Mouse (Mus musculus) embryonic fibroblast, embryonic 13.5 days (primary cell): ENCODE results near the gene Foxp1. TPM values are rescaled to one million over a fixed set of nuclear protein-coding genes. Genes with fewer than 3 reads are reported as not detected.
A peak's percentile ranks its signal among the peaks of the same experiment; 100 is the strongest.

Experiments used
- H3K27ac ChIP-seq: 2 replicates; pipeline ENCODE4 v1.5.1; 2012; ENCODE audit warnings: low read length, control low read depth, inconsistent platforms; ENCODE audit not compliant: insufficient read depth
- H3K4me1 ChIP-seq: 2 replicates; pipeline ENCODE4 v1.6.1; 2011; ENCODE audit warnings: low read length; ENCODE audit not compliant: control insufficient read depth, insufficient read depth
- H3K4me3 ChIP-seq: 2 replicates; pipeline ENCODE4 v1.5.1; 2011; ENCODE audit warnings: mild to moderate bottlenecking, control low read depth, low read length; ENCODE audit not compliant: insufficient read depth
- CTCF ChIP-seq: IDR thresholded peaks from 2 replicates; pipeline ENCODE4 v1.5.1; 2011; ENCODE audit warnings: mild to moderate bottlenecking, control low read depth, low read length, moderate library complexity, borderline replicate concordance; ENCODE audit not compliant: insufficient read depth
- POLR2A ChIP-seq: IDR thresholded peaks from 2 replicates; pipeline ENCODE4 v1.6.1; 2011; ENCODE audit warnings: low read depth, mild to moderate bottlenecking, control low read depth, low read length, moderate library complexity
- polyA plus RNA-seq: library from polyadenylated mRNA; stranded (reverse); fragments of >200 nt; gene quantifications from 2 replicates; pipeline ENCODE4 v1.2.4, GENCODE M21; 2011; ENCODE audit warnings: low read depth; ENCODE audit not compliant: missing spikeins, insufficient read length

The Foxp1 gene
- polyA plus RNA-seq, 1 experiment: 137 TPM

DNA sequence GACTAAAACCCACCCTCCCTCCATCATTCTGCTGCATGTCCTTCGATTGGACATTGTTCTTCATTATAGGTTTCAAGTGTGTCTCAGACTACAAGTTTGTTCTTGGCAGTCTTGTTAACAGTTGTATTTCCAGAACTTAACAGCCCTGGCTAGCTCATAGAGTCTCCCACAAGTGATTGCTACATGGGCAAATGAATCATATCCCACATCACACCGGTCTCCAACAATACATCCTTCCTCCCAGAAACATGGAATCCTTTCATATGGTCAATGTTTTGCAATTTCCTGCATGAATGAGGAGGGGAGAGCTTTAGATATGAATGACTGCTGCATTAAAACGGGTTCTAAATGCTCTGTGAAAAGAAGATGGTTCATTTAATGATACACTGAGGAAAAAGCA, 178.7 kb downstream of the Foxp1 start:
- peaks cover 8% of the 10 kb centered on the region; the same call in 1 of the 2 replicates for H3K4me1 ChIP-seq
- TF ChIP-seq POLR2A: no peak
- no peak for TF ChIP-seq CTCF
- H3K27ac ChIP-seq: peak overlapping the region; percentile 72
- no peak overlapping the region for H3K4me3 ChIP-seq

DNA sequence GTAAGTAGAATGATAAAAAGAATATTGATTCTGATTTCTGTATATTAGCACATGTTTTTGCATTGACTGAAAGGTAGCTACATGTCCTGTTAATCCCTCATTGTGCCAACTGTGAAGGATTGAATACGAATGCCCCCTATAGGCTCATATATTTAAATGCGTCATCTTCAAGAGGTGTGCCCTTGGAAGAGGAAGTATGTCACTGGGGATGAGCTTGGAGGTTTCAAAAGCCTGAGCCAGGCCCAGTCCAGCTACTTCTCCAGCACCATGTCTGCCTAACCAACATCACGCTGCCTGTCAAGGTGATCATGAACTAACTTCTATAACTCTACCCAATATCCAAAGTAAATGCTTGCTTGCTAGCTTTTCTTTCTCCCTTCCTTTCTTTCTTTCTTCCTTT, 180.1 kb downstream of the Foxp1 start:
- TF ChIP-seq CTCF (no peak), POLR2A (no peak)
- no peak overlapping the region for H3K4me3 ChIP-seq
- H3K27ac ChIP-seq: no peak overlapping the region
- peaks cover 7% of the 10 kb centered on the region for H3K4me1 ChIP-seq

DNA sequence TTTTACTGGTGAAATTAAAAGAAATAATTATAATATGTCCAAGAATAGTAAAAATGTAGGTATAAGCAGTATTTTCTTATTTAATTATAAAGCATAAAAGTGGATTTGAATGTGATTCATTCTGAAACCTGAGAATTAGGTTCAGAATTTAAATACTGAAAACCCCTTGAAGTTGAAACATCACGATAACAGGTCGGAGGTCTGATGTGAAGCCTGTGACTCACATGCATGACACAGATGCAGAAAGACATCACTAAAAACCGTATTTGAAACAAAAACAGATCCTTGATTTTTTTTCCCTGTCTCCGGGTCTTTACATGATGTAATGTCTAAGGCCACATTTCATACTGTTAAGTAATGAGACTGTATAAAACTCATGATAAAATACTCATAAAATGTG, 181.6 kb downstream of the Foxp1 start:
- TF ChIP-seq POLR2A (no peak), CTCF (no peak)
- Histone ChIP-seq H3K27ac (no peak overlapping the region), H3K4me3 (no peak overlapping the region), H3K4me1 (peaks cover 9% of the 10 kb centered on the region)

DNA sequence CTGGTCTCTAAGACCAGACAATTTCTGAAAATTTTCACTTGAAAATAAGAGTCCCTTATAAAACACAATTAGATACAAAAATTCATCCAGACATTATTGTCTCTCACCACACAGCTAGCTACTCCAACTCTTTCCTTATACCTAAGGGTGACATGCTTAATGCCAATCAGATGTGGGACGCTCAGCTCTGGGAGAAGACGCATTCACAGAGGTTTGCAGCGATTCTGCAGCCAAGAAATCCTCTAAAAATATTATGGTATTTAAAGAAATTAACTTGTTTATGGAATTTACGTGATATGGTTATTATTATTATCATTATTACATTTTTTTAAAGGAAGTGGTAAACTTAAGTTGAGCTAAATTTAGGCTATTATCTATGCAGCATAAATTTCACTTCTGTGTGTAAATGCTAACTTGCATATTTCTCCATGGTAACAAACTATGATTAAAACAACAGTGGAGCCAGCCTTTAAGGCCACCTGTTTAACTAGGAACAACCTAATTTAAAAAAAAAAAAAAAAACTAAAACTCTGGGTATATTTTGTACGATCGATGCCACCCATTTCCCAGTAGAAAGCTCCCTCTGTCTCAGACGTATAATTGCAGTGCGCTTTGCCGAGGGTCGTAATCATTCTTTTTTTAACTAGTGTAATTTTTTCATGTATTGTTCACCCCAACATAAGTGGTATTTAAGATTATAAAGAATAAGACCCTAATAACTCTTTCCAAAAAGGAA, 182.4 kb downstream of the Foxp1 start:
- TF ChIP-seq POLR2A (no peak), CTCF (no peak)

DNA sequence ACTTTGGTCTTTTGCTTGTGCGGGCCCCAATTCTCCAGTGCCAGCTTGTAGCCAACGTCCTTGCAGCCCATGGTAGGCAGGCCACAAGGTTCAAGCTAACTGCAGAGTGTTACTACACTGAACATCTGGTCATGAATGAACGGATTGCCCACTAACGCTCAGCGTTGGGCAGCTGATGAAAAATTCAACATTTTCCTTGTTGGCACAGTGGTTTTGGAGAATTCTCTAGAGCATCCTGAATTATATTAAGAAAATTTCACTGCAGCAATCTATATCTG, 183.2 kb downstream of the Foxp1 start:
- 0 out of 2 replicates have a peak overlapping the region, but pooled peaks have one; percentile 10 for H3K27ac ChIP-seq
- H3K4me1 ChIP-seq: peaks cover 9% of the 10 kb centered on the region
- no peak for TF ChIP-seq CTCF
- H3K4me3 ChIP-seq: no peak overlapping the region

More for the DNA sequence above, 182.4 kb downstream of the Foxp1 start:
- Histone ChIP-seq H3K27ac (no peak overlapping the region), H3K4me3 (no peak overlapping the region), H3K4me1 (peaks cover 9% of the 10 kb centered on the region)

- Histone ChIP-seq H3K27ac (no peak overlapping the region), H3K4me1 (peaks cover 8% of the 10 kb centered on the region), H3K4me3 (no peak overlapping the region)
- TF ChIP-seq POLR2A: no peak
- TF ChIP-seq CTCF: no peak
Observed at GRCm38 (mm10) chr6:99338593-99339342, 183.8 kb downstream of the Foxp1 start.

DNA sequence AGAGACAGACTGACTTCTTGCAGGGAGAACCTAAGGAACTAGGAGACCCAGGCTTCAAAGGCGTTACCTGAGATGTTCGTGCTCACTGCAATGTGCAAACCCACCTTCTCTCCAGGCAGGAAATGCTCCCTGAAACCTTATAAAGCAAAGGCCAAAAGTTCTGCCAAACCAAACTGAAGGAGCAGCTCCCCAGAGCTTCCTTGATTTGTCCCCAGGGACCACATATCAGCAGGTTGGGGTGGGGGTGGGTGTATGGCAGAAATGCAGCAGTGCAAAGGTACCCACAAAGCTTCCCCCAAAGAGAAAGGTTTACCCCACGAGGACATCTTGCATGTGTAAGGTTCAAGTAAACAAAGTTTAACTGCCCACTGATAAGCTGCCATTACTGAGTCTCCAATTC, 184.3 kb downstream of the Foxp1 start:
- Histone ChIP-seq H3K4me3 (no peak overlapping the region), H3K4me1 (peaks cover 5% of the 10 kb centered on the region), H3K27ac (no peak overlapping the region)
- TF ChIP-seq CTCF (no peak), POLR2A (no peak)

DNA sequence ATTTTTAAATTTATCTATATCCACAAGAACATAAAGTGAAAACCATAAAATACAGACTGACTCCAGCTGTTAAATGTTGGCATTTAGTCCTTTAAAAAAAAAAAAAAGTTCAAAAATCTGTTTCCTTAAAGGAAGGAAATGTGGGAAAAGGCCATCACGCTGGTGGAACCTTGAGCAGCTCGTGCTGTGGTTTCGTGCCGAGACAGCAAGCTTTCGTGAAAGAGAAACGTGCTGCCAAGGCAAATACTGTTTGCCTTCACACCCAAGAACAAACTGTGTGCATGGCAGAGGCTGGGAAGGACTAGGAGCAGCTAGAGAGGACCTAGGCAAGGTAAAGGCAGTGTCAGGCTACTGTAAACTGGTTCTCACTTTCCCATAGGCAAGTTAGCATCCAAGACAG, 184.9 kb downstream of the Foxp1 start:
- H3K27ac ChIP-seq: no peak overlapping the region
- TF ChIP-seq CTCF: no peak
- TF ChIP-seq POLR2A: no peak
- H3K4me1 ChIP-seq: peaks cover 5% of the 10 kb centered on the region
- H3K4me3 ChIP-seq: no peak overlapping the region

DNA sequence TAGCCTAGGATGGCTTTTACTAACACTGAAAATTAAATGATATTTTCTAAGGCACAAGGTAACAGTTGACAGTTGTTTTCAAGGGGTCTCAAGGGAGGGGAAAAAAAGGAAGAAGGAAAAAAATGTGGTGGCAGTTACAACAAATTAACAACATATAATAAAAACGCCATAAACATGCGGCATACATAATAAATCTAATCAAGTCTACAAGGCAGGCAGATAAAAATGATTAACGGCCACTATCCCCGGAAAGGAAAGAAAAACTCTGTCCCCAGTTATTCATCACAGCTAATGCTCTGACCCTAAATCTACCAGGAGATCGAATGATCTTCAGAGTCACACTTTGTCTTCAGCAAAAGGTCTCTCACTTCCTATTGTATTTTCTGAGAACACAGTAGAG, 186.3 kb downstream of the Foxp1 start:
- H3K27ac ChIP-seq: no peak overlapping the region

DNA sequence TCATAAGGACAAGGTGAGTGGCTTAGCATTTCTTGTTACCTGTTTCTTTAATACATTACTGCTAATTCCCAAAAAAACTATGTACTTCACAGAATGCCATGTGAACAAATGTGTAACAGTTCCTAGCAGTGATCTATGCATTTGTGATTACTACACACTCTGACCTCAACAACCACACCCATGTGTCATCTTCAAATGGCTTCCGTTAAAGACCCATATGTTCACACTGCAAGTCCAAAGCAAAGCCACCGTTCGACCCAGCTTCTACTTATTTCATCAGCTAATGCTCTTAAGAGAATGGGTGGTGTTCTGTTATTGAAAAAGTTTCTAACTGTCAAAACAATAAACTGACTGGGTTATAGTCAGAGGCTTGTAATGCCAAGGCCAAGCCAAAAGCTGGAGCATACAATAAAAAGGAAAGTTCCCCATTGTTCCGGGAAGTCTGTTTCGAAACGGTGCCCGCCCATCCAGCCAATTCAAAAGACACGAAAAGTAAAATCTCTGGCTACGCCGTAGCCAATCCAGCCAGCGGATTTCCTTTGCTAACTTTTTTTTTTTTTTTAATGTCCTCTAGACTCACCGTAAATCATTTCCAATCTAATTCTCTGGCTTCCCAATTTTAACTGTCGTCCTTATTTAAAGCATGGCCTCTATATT, 187.2 kb downstream of the Foxp1 start:
- TF ChIP-seq POLR2A (no peak), CTCF (no peak)

More for the DNA sequence above, 186.3 kb downstream of the Foxp1 start:
- no peak for TF ChIP-seq CTCF
- TF ChIP-seq POLR2A: no peak
- no peak overlapping the region for H3K4me3 ChIP-seq
- H3K4me1 ChIP-seq: peaks cover 5% of the 10 kb centered on the region

More for the DNA sequence above, 187.2 kb downstream of the Foxp1 start:
- Histone ChIP-seq H3K4me1 (peaks cover 7% of the 10 kb centered on the region), H3K27ac (no peak overlapping the region), H3K4me3 (no peak overlapping the region)
